Mouse (Mus musculus): ENCODE measurements around the gene Bcl2l11. TPM values are rescaled to one million over a fixed set of nuclear protein-coding genes. Genes with fewer than 3 reads are reported as not detected.

Bcl2l11 gene
- total and polyA plus RNA-seq, 2 experiments from 2014 or later: 5.1 to 6.5 TPM

GRCm38 (mm10) chr2:128124693-128125092 is 1.1 kb upstream of the Bcl2l11 start:
- ATAC-seq (ENCODE audit: low FRiP score): no peak
- H3K9ac ChIP-seq (replicated peaks; ENCODE audit: low read length, poor library complexity, severe bottlenecking): no peak overlapping the region
- no peak for TF ChIP-seq CTCF (IDR thresholded peaks at IDR 0.05)
- H3K4me1 ChIP-seq (ENCODE audit: insufficient read depth, low read length): peaks cover 17% of the 10 kb centered on the region; the same call in 1 of the 2 replicates
- H3K4me2 ChIP-seq (ENCODE audit: low read depth, low read length, poor library complexity, severe bottlenecking): peak overlapping the region; percentile 98
- H3K4me3 ChIP-seq (ENCODE audit: low read depth, low read length): peak overlapping the region; percentile 66
- peaks cover 28% of the 10 kb centered on the region for H3K27me3 ChIP-seq (ENCODE audit: insufficient read depth, low read length)
- H3K9me3 ChIP-seq (ENCODE audit: low read length): no peaks in the 10 kb centered on the region
- WGBS: 4% methylated on average over 15 of the region's 15 CpGs
- H3K36me3 ChIP-seq (ENCODE audit: insufficient read depth, low read length): no peaks in the 10 kb centered on the region
- no peak overlapping the region for H3K27ac ChIP-seq (ENCODE audit: low read depth, low read length)
- DNase-seq (ENCODE audit: low spot score): no peak

- ATAC-seq (ENCODE audit: low FRiP score) (no peak), DNase-seq (ENCODE audit: low spot score) (no peak)
- H3K4me1 ChIP-seq (ENCODE audit: insufficient read depth, low read length): peaks cover 17% of the 10 kb centered on the region; the same call in 1 of the 2 replicates
- no peak overlapping the region for H3K27ac ChIP-seq (ENCODE audit: low read depth, low read length)
- peak overlapping the region; percentile 98 for H3K4me2 ChIP-seq (ENCODE audit: low read depth, low read length, poor library complexity, severe bottlenecking)
- H3K9ac ChIP-seq (replicated peaks; ENCODE audit: low read length, poor library complexity, severe bottlenecking): peak overlapping the region; percentile 42
- no peak for TF ChIP-seq CTCF (IDR thresholded peaks at IDR 0.05)
- H3K27me3 ChIP-seq (ENCODE audit: insufficient read depth, low read length): peaks cover 25% of the 10 kb centered on the region
- H3K36me3 ChIP-seq (ENCODE audit: insufficient read depth, low read length): no peaks in the 10 kb centered on the region
- H3K4me3 ChIP-seq (ENCODE audit: low read depth, low read length): peak overlapping the region; percentile 66
- H3K9me3 ChIP-seq (ENCODE audit: low read length): no peaks in the 10 kb centered on the region
- WGBS: 0% methylated on average over 32 of the region's 35 CpGs
Observed at GRCm38 (mm10) chr2:128126591-128127051, 783 bp downstream of the Bcl2l11 start.

- Histone ChIP-seq H3K27me3 (ENCODE audit: insufficient read depth, low read length) (peaks cover 21% of the 10 kb centered on the region), H3K27ac (ENCODE audit: low read depth, low read length) (peak overlapping the region; percentile 43; the same call in 1 of the 2 replicates), H3K9me3 (ENCODE audit: low read length) (no peaks in the 10 kb centered on the region), H3K4me2 (ENCODE audit: low read depth, low read length, poor library complexity, severe bottlenecking) (peak overlapping the region; percentile 98), H3K4me3 (ENCODE audit: low read depth, low read length) (peak overlapping the region; percentile 66), H3K36me3 (ENCODE audit: insufficient read depth, low read length) (no peaks in the 10 kb centered on the region), H3K9ac (replicated peaks; ENCODE audit: low read length, poor library complexity, severe bottlenecking) (peak overlapping the region; percentile 42; the same call in 1 of the 2 replicates), H3K4me1 (ENCODE audit: insufficient read depth, low read length) (peaks cover 17% of the 10 kb centered on the region; the same call in 1 of the 2 replicates)
- under 1% methylated on average over 58 of the region's 67 CpGs for WGBS
- ATAC-seq (ENCODE audit: low FRiP score) (peak; percentile 88), DNase-seq (ENCODE audit: low spot score) (peak; percentile 94)
- no peak; the same call in 1 of the 2 replicates for TF ChIP-seq CTCF (IDR thresholded peaks at IDR 0.05)
Observed at GRCm38 (mm10) chr2:128127121-128127671, 1.4 kb downstream of the Bcl2l11 start.

GRCm38 (mm10) chr2:128127691-128128292 is 2.0 kb downstream of the Bcl2l11 start:
- H3K4me3 ChIP-seq (ENCODE audit: low read depth, low read length): peak overlapping the region; percentile 66
- no peak for TF ChIP-seq CTCF (IDR thresholded peaks at IDR 0.05)
- H3K9me3 ChIP-seq (ENCODE audit: low read length): no peaks in the 10 kb centered on the region
- peaks cover 16% of the 10 kb centered on the region; the same call in 1 of the 2 replicates for H3K4me1 ChIP-seq (ENCODE audit: insufficient read depth, low read length)
- peaks cover 15% of the 10 kb centered on the region for H3K27me3 ChIP-seq (ENCODE audit: insufficient read depth, low read length)
- H3K27ac ChIP-seq (ENCODE audit: low read depth, low read length): peak overlapping the region; percentile 43
- H3K4me2 ChIP-seq (ENCODE audit: low read depth, low read length, poor library complexity, severe bottlenecking): peak overlapping the region; percentile 98
- DNase-seq (ENCODE audit: low spot score) (peak; percentile 77), ATAC-seq (ENCODE audit: low FRiP score) (peak; percentile 24; the same call in 1 of the 2 replicates)
- H3K36me3 ChIP-seq (ENCODE audit: insufficient read depth, low read length): no peaks in the 10 kb centered on the region
- H3K9ac ChIP-seq (replicated peaks; ENCODE audit: low read length, poor library complexity, severe bottlenecking): peak overlapping the region; percentile 39
- under 1% methylated on average over 48 of the region's 48 CpGs for WGBS

GRCm38 (mm10) chr2:128128532-128128931 is 2.7 kb downstream of the Bcl2l11 start:
- DNase-seq (ENCODE audit: low spot score) (no peak), ATAC-seq (ENCODE audit: low FRiP score) (no peak)
- Histone ChIP-seq H3K36me3 (ENCODE audit: insufficient read depth, low read length) (no peaks in the 10 kb centered on the region), H3K27ac (ENCODE audit: low read depth, low read length) (no peak overlapping the region), H3K9ac (replicated peaks; ENCODE audit: low read length, poor library complexity, severe bottlenecking) (no peak overlapping the region), H3K9me3 (ENCODE audit: low read length) (no peaks in the 10 kb centered on the region), H3K4me1 (ENCODE audit: insufficient read depth, low read length) (peaks cover 10% of the 10 kb centered on the region; the same call in 1 of the 2 replicates), H3K4me3 (ENCODE audit: low read depth, low read length) (peak overlapping the region; percentile 66; the same call in 1 of the 2 replicates), H3K4me2 (ENCODE audit: low read depth, low read length, poor library complexity, severe bottlenecking) (peak overlapping the region; percentile 98), H3K27me3 (ENCODE audit: insufficient read depth, low read length) (peaks cover 11% of the 10 kb centered on the region; the same call in 1 of the 2 replicates)
- 24% methylated on average over 10 of the region's 10 CpGs for WGBS
- no peak for TF ChIP-seq CTCF (IDR thresholded peaks at IDR 0.05)

- H3K27ac ChIP-seq (ENCODE audit: low read depth, low read length): no peak overlapping the region
- H3K4me1 ChIP-seq (ENCODE audit: insufficient read depth, low read length): no peaks in the 10 kb centered on the region
- DNase-seq (ENCODE audit: low spot score) (no peak), ATAC-seq (ENCODE audit: low FRiP score) (no peak)
- no peak overlapping the region for H3K4me2 ChIP-seq (ENCODE audit: low read depth, low read length, poor library complexity, severe bottlenecking)
- H3K9ac ChIP-seq (replicated peaks; ENCODE audit: low read length, poor library complexity, severe bottlenecking): no peak overlapping the region
- no peak overlapping the region for H3K4me3 ChIP-seq (ENCODE audit: low read depth, low read length)
- no peaks in the 10 kb centered on the region for H3K27me3 ChIP-seq (ENCODE audit: insufficient read depth, low read length)
- no peak for TF ChIP-seq CTCF (IDR thresholded peaks at IDR 0.05)
- no peaks in the 10 kb centered on the region for H3K36me3 ChIP-seq (ENCODE audit: insufficient read depth, low read length)
- no peaks in the 10 kb centered on the region for H3K9me3 ChIP-seq (ENCODE audit: low read length)
- WGBS: 92% methylated on average over 11 of the region's 11 CpGs
Observed at GRCm38 (mm10) chr2:128131503-128131902, 5.7 kb downstream of the Bcl2l11 start.

Data from midbrain, postnatal 0 days (tissue).